Mouse (Mus musculus) liver, postnatal 0 days (tissue): ENCODE data around the gene Agbl4. TPM values are rescaled to one million over a fixed set of nuclear protein-coding genes. Genes with fewer than 3 reads are reported as not detected.
A peak's percentile ranks its signal among the peaks of the same experiment; 100 is the strongest.

ENCODE experiments used
- ATAC-seq: fragments of 200-750 bp; cut with Nextera tagmentation; 2 replicates; pipeline ENCODE4 v1.8.0; 2017; ENCODE audit warnings: mild to moderate bottlenecking, moderate library complexity
- DNase-seq: peaks from one replicate; pipeline ENCODE4 v3.0.0-alpha.2; 2016
- H3K27ac ChIP-seq: fragments of 300-500 bp; sonication (generic); 2 replicates; pipeline ENCODE4 v1.5.1; 2014; ENCODE audit warnings: antibody characterized with exemption, moderate library complexity, mild to moderate bottlenecking, low read depth
- H3K27me3 ChIP-seq: fragments of 300-500 bp; sonication (generic); 2 replicates; pipeline ENCODE4 v1.6.1; 2014; ENCODE audit warnings: low read length, control low read depth, mixed read lengths; ENCODE audit not compliant: insufficient read depth
- H3K36me3 ChIP-seq: fragments of 300-500 bp; sonication (generic); replicated peaks from 2 replicates; pipeline ENCODE4 v1.6.1; 2014; ENCODE audit warnings: mild to moderate bottlenecking, control low read depth, low read length, moderate library complexity, mixed read lengths; ENCODE audit not compliant: insufficient read depth
- H3K4me1 ChIP-seq: fragments of 300-500 bp; sonication (generic); 2 replicates; pipeline ENCODE4 v1.6.1; 2014; ENCODE audit warnings: antibody characterized with exemption, mild to moderate bottlenecking, control low read depth; ENCODE audit not compliant: insufficient read depth
- H3K4me2 ChIP-seq: fragments of 300-500 bp; sonication (generic); 2 replicates; pipeline ENCODE4 v1.6.1; 2014; ENCODE audit warnings: low read depth, mild to moderate bottlenecking, low read length, moderate library complexity, mixed read lengths
- H3K4me3 ChIP-seq: fragments of 300-500 bp; sonication (generic); 2 replicates; pipeline ENCODE4 v1.5.1; 2014; ENCODE audit warnings: low read depth, low read length
- H3K9ac ChIP-seq: fragments of 300-500 bp; sonication (generic); replicated peaks from 2 replicates; pipeline ENCODE4 v1.6.1; 2014; ENCODE audit warnings: mild to moderate bottlenecking, moderate library complexity
- H3K9me3 ChIP-seq: fragments of 300-500 bp; sonication (generic); 2 replicates; pipeline ENCODE4 v1.6.1; 2016; ENCODE audit warnings: mild to moderate bottlenecking, control low read depth, low read length, mixed read lengths
- CTCF ChIP-seq: sonication (generic); IDR thresholded peaks from 2 replicates; pipeline ENCODE4 v1.5.1; 2016; ENCODE audit warnings: antibody characterized with exemption, low read depth
- EP300 ChIP-seq: IDR thresholded peaks from 2 replicates; pipeline ENCODE4 v1.6.1; 2016; ENCODE audit warnings: antibody characterized with exemption, low read depth, mild to moderate bottlenecking
- WGBS: fragments of 180-500 bp; shearing (Covaris S2); extraction: QIAGEN DNeasy Blood & Tissue Kit; methylation state at CpG from one replicate; pipeline ENCODE4 v1.1.7; 2014; ENCODE audit not compliant: insufficient replicate concordance; 5-methylcytosine and 5-hydroxymethylcytosine counted together
- polyA plus RNA-seq: library from polyadenylated mRNA; unstranded; fragments of >200 nt; fragmentation: Nextera tagmentation; extraction: Ambion mirVana; gene quantifications from 2 replicates; pipeline ENCODE4 v1.2.1, GENCODE M21; 2015

Agbl4 gene
- polyA plus RNA-seq, 1 experiment from 2014 or later: not detected

GRCm38 (mm10) chr4:111603194-111603593, 1205.7 kb downstream of the Agbl4 start:
- no peak overlapping the region for H3K27ac ChIP-seq
- no peaks in the 10 kb centered on the region for H3K4me1 ChIP-seq
- no peaks in the 10 kb centered on the region for H3K36me3 ChIP-seq
- ATAC-seq (no peak), DNase-seq (no peak)
- no peak overlapping the region for H3K4me3 ChIP-seq
- H3K9me3 ChIP-seq: no peaks in the 10 kb centered on the region
- no peak for TF ChIP-seq CTCF
- TF ChIP-seq EP300: no peak
- H3K9ac ChIP-seq: no peak overlapping the region
- no peak overlapping the region for H3K4me2 ChIP-seq
- H3K27me3 ChIP-seq: no peaks in the 10 kb centered on the region
- 72% methylated on average over 2 of the region's 2 CpGs for WGBS

- H3K4me1 ChIP-seq: no peaks in the 10 kb centered on the region
Observed at GRCm38 (mm10) chr4:111607826-111608500, 1210.5 kb downstream of the Agbl4 start.

GRCm38 (mm10) chr4:111621865-111622264, 1224.4 kb downstream of the Agbl4 start:
- Histone ChIP-seq H3K9ac (no peak overlapping the region), H3K27me3 (no peaks in the 10 kb centered on the region), H3K36me3 (no peaks in the 10 kb centered on the region), H3K27ac (no peak overlapping the region), H3K9me3 (no peaks in the 10 kb centered on the region), H3K4me2 (no peak overlapping the region), H3K4me3 (no peak overlapping the region), H3K4me1 (no peaks in the 10 kb centered on the region)
- DNase-seq (no peak), ATAC-seq (no peak)
- WGBS: 41% methylated on average over 2 of the region's 2 CpGs
- TF ChIP-seq EP300 (no peak), CTCF (no peak)

More at GRCm38 (mm10) chr4:111607826-111608500, 1210.5 kb downstream of the Agbl4 start:
- TF ChIP-seq CTCF: no peak
- H3K9ac ChIP-seq: no peak overlapping the region
- H3K4me2 ChIP-seq: no peak overlapping the region
- H3K9me3 ChIP-seq: no peaks in the 10 kb centered on the region
- H3K36me3 ChIP-seq: no peaks in the 10 kb centered on the region
- 78% methylated on average over 8 of the region's 8 CpGs for WGBS
- no peak overlapping the region for H3K27ac ChIP-seq
- ATAC-seq (no peak), DNase-seq (no peak)
- H3K4me3 ChIP-seq: no peak overlapping the region
- no peaks in the 10 kb centered on the region for H3K27me3 ChIP-seq

- H3K9me3 ChIP-seq: no peaks in the 10 kb centered on the region
- ATAC-seq (no peak), DNase-seq (no peak)
- no peaks in the 10 kb centered on the region for H3K27me3 ChIP-seq
- H3K27ac ChIP-seq: no peak overlapping the region
- TF ChIP-seq EP300: no peak
- no peak for TF ChIP-seq CTCF
- no peaks in the 10 kb centered on the region for H3K36me3 ChIP-seq
- no peak overlapping the region for H3K4me2 ChIP-seq
- 47% methylated on average over 5 of the region's 5 CpGs for WGBS
- no peaks in the 10 kb centered on the region for H3K4me1 ChIP-seq
- no peak overlapping the region for H3K4me3 ChIP-seq
- no peak overlapping the region for H3K9ac ChIP-seq
Observed at GRCm38 (mm10) chr4:111624914-111625313, 1227.5 kb downstream of the Agbl4 start.

GRCm38 (mm10) chr4:111626118-111626830, 1228.8 kb downstream of the Agbl4 start:
- Histone ChIP-seq H3K9ac (no peak overlapping the region), H3K9me3 (no peaks in the 10 kb centered on the region), H3K4me3 (no peak overlapping the region), H3K27me3 (no peaks in the 10 kb centered on the region), H3K36me3 (no peaks in the 10 kb centered on the region), H3K27ac (no peak overlapping the region), H3K4me1 (no peaks in the 10 kb centered on the region), H3K4me2 (no peak overlapping the region)
- ATAC-seq (no peak), DNase-seq (peak; percentile 67)
- 32% methylated on average over 8 of the region's 8 CpGs for WGBS
- TF ChIP-seq EP300 (no peak), CTCF (peak; percentile 78)

GRCm38 (mm10) chr4:111632615-111633014, 1235.2 kb downstream of the Agbl4 start:
- DNase-seq (no peak), ATAC-seq (no peak)
- 62% methylated on average over 1 of the region's 1 CpGs for WGBS
- TF ChIP-seq EP300 (no peak), CTCF (no peak)
- Histone ChIP-seq H3K9ac (no peak overlapping the region), H3K36me3 (no peaks in the 10 kb centered on the region), H3K4me2 (no peak overlapping the region), H3K4me1 (no peaks in the 10 kb centered on the region), H3K27ac (no peak overlapping the region), H3K9me3 (no peaks in the 10 kb centered on the region), H3K4me3 (no peak overlapping the region), H3K27me3 (no peaks in the 10 kb centered on the region)
